Mouse (Mus musculus): Measurements from ENCODE around the gene Dock1.

GRCm38 (mm10) chr7:135134619-135135018 lies 464.2 kb downstream of the Dock1 start:
- no peak for TF ChIP-seq CTCF (conservative IDR thresholded peaks at IDR 0.05; ENCODE audit: insufficient read depth, insufficient read length, low read depth, low read length)
- TF ChIP-seq POLR2A (IDR thresholded peaks at IDR 0.05; ENCODE audit: low read depth, low read length): no peak
